Comparison of ENCODE assay signal across 8 mouse cellular contexts in the genomic region with DNA sequence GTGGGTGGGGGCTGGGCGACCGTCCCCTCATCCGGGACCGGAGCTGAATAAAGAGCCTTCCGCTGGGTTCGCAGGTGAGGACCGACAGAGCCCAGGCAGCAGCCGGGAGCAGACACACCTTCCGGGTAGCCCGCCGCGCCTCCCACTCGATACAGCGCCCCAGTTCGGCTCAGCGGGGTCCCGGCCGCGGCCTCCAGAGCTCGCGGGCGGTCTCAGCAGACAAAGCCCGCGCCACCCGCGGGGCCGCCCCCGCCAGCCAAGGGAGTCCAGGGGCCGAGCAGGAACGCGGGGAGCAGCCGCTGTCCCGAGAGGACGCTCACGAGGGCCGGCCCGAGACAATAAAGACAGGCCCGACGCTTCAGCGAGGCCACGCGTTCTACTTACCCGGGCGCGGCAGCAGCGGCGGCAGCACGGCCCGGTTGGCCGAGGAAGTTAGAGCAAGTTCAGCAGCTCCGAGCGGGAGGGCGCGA. TPM values are rescaled to one million over a fixed set of nuclear protein-coding genes. Genes with fewer than 3 reads are reported as not detected.
DNase-seq lines count a peak whose midpoint lies in the region; ATAC-seq and TF ChIP-seq lines count a peak whose summit lies in the region.

Gene Tspan14 (minus strand): TSS at position 416 of the 470 bp plus-strand sequence.

- DNase-seq in frontal cortex, postnatal 36 days (ENCODE audit: low spot score in 2 of 2) = no peak
- no peak for DNase-seq in heart, postnatal 36 days
- no peak for DNase-seq in cerebellum, adult 9-10 months

- H3K4me1 ChIP-seq in embryonic fibroblast, embryonic 13.5 days (ENCODE audit: control insufficient read depth, insufficient read depth, low read length) = peaks cover 6% of the 10 kb centered on the region; the same call in 1 of the 2 replicates
- H3K4me1 ChIP-seq in limb, embryonic 13.5 days = peaks cover 45% of the 10 kb centered on the region
- H3K4me1 ChIP-seq in olfactory bulb, adult 2 months (ENCODE audit: control insufficient read depth, insufficient read depth, low read length) = peaks cover 18% of the 10 kb centered on the region

- H3K9me3 ChIP-seq in limb, embryonic 13.5 days = no peaks in the 10 kb centered on the region

- peak within 1 kb of the TSS; percentile 94 for H3K9ac ChIP-seq in limb, embryonic 13.5 days

- no peaks in the 10 kb centered on the region for H3K27me3 ChIP-seq in limb, embryonic 13.5 days

- peak within 1 kb of the TSS; percentile 83 for H3K4me3 ChIP-seq in embryonic fibroblast, embryonic 13.5 days (ENCODE audit: insufficient read depth, low read length)
- peak within 1 kb of the TSS; percentile 88 for H3K4me3 ChIP-seq in limb, embryonic 13.5 days
- peak within 1 kb of the TSS; percentile 89 for H3K4me3 ChIP-seq in olfactory bulb, adult 2 months (ENCODE audit: insufficient read depth, low read depth, low read length)

- intact Hi-C loops in heart, postnatal 36 days (cut with DNase I) = no loop called here

- peak within 1 kb of the TSS; percentile 61 for H3K27ac ChIP-seq in embryonic fibroblast, embryonic 13.5 days (ENCODE audit: insufficient read depth, low read length)
- peak within 1 kb of the TSS; percentile 82 for H3K27ac ChIP-seq in limb, embryonic 13.5 days
- H3K27ac ChIP-seq in olfactory bulb, adult 2 months (ENCODE audit: insufficient read depth, low read depth, low read length) = peak within 1 kb of the TSS; percentile 65

- under 1% methylated on average over 52 of the region's 54 CpGs for WGBS in limb, embryonic 13.5 days
- 1% methylated on average over 54 of the region's 54 CpGs for WGBS in olfactory bulb, adult 2 months

- peak within 1 kb of the TSS; percentile 84 for H3K4me2 ChIP-seq in limb, embryonic 13.5 days (replicated peaks)

- H3K36me3 ChIP-seq in limb, embryonic 13.5 days = no peaks in the 10 kb centered on the region

- ATAC-seq in frontal cortex, adult (ENCODE audit: low TSS enrichment) = peak; percentile 10
- ATAC-seq in CD4-positive, CD25-positive, alpha-beta regulatory T cell, adult 4 months = peak; percentile 31
- peak; percentile 62 for ATAC-seq in limb, embryonic 13.5 days (ENCODE audit: low FRiP score, low read depth)

- no peak for TF ChIP-seq CTCF in embryonic fibroblast, embryonic 13.5 days (IDR thresholded peaks at IDR 0.05; ENCODE audit: borderline replicate concordance, insufficient read depth, low read length)
- TF ChIP-seq CTCF in olfactory bulb, adult 2 months (IDR thresholded peaks at IDR 0.05; ENCODE audit: insufficient read depth, low read depth, low read length) = no peak

- peak; percentile 91 for TF ChIP-seq POLR2A in embryonic fibroblast, embryonic 13.5 days (IDR thresholded peaks at IDR 0.05; ENCODE audit: low read depth, low read length)
- 0 out of 2 replicates have a peak, but pooled peaks have one; percentile 5 for TF ChIP-seq POLR2A in olfactory bulb, adult 2 months (IDR thresholded peaks at IDR 0.05; ENCODE audit: insufficient read depth, low read depth, low read length)

RNA-seq across cellular contexts. Expression of gene Tspan14, which starts in this region (rescaled TPM):
- 10 to 100 TPM; 62.4 to 88.4 TPM for polyA plus RNA-seq in CD4-positive, CD25-positive, alpha-beta regulatory T cell, adult 4 months (2017; shearing (Covaris generic))
- polyA plus RNA-seq in embryonic fibroblast, embryonic 13.5 days (2011; ENCODE audit: insufficient read length, low read depth, missing spikeins) = 17.7 and 22.0 TPM in 2 replicates
- 10 to 100 TPM; 14.0 to 15.7 TPM for total RNA-seq in heart, postnatal 36 days (2021)
- 68.4 and 68.7 TPM in 2 replicates for polyA plus RNA-seq in limb, embryonic 13.5 days (2015; fragmentation: Nextera tagmentation; extraction: Ambion mirVana)
- not detected in 2 replicates for polyA plus RNA-seq in olfactory bulb, adult 2 months (2012; ENCODE audit: insufficient read depth, insufficient read length, low replicate concordance, missing spikeins)

Comparison
In these comparisons a context has a peak if more than half of its experiments do, and no peak if none do; other contexts are left out.
1. RNA of gene Tspan14 (polyA plus RNA-seq): 62.4 to 88.4 TPM in CD4-positive, CD25-positive, alpha-beta regulatory T cell, adult 4 months, 68.4 to 68.7 TPM in limb, embryonic 13.5 days and 17.7 to 22.0 TPM in embryonic fibroblast, embryonic 13.5 days; not detected in olfactory bulb, adult 2 months; every median in the first group is over 10 times any median in the second.
2. ATAC-seq: peak in every context shown above with its lines; median percentile 62 in limb, embryonic 13.5 days; 31 in CD4-positive, CD25-positive, alpha-beta regulatory T cell, adult 4 months; 10 in frontal cortex, adult.
3. Peak in every context shown above with its lines, with median percentiles within 50 percentile points of each other: H3K27ac ChIP-seq and H3K4me3 ChIP-seq.